Mouse (Mus musculus): ENCODE measurements around the gene Trpv1. TPM values are rescaled to one million over a fixed set of nuclear protein-coding genes. Genes with fewer than 3 reads are reported as not detected.

Gene Trpv1
- total RNA-seq, 2 experiments from 2014 or later = 0.15 TPM

DNA sequence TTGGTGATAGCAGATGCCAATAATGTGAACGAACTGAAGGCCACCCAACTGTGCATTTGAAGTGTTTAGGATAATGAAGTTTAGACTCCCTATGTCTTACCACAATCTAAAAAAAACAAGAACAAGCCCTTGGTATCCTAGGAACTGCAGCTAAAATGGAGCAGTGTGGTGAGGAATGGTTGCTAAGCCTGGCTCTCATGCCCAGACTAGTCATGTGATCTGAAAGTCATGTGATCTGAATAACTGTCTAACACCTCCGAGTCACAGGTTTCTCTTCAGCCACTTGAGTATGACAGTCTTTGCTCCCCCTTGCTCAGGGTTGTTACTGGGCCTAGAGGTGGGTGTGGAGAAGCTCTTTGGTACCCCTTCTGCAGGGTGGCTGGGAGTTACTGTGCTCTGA, 1.6 kb upstream of the Trpv1 start:
- intact Hi-C loops (cut with DNase I) = no loop called here
- no peak for DNase-seq

DNA sequence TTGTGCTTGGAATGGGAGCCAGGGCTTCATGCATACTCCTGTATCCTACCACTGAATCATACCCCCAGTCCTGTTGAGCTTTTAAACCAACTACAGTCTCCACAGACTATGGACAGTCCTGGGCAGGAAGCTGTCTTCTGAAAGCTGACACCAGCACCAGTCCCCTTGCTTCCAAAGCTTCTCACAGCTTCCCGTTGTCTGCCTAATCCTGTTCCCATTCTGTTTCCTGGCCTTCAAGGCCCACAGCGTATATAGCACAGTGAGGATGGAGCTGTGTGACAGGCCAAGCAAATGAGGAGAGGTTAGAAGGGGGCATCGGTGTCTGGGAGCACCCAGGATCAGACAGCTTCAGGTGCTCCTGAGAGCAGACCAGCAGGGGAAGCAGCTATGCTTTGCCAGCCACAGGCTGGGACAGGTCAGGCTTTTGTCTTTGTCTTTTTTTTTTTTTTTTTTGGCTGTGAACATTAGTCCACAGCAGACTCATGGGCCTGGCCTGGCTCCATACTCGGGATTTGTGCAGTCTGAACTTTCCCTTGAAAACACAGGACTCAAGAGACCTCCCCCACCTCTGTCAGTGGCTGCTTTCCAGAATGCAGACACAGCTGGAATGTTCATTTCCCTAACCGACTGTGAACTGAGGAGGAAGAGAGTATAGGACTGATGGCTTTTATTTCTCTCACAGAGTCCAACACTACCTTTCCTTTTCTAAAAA, 2.1 kb downstream of the Trpv1 start:
- DNase-seq = peak; percentile 60 to 79
- intact Hi-C loops (cut with DNase I) = no loop called here

DNA sequence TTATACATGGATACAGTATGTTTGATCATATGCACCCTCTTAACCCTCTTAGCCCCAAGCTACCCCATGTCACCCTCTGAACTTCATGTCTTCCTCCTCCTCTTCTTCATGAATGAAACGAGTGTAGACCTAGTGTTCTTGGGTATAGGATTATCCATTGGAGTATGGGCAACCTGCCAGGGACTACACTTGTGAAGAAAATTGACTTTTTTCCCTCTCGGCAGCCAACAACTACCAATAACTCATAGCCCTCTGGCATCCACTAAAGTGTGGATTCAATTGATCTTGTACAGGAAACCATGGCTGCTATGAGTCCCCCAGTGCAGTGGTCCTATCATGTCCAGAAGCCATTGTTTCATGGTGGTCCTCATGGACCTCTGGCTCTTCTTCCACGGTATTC, 2.6 kb downstream of the Trpv1 start:
- intact Hi-C loops (cut with DNase I) = no loop called here
- DNase-seq = no peak

DNA sequence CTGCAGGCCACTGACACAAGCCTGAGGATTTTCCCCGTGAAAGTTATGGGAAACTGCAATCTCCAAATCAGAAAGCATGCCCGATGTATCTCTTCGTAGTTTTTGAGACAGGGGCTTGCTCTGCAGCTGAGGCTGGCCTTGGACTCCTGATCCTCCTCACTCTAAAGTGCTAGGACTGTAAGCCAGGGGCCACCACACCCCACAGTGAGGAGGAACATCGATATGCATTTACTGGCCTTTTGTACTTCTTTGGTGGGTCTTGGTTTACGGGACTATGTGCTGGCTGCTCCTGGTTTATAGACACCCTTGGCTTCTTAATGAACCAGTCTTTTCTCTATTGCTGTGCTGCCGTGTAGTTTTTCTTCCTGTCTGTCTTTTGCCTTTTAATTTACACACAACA, 8.1 kb downstream of the Trpv1 start:
- DNase-seq = no peak
- intact Hi-C loops (cut with DNase I) = no loop called here

DNA sequence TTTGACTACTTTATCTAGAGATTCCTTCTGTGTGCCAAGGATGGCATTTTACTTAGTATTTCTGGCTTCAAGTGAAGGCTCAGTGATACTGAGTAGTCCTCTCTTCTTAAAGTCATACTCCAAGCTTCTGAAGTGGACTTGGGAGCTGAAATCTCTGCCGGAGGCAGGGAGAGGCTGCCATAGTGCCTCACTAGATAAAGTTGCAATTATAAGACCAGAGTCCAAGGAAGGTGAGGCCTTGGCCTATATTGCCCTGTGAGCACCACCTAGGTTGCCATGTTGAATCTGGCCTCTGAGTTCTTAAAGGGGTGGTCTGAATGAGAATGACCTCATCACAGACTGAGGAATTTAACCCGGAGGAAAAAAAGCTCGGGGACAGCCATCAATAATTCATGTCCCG, 8.7 kb downstream of the Trpv1 start:
- intact Hi-C loops (cut with DNase I) = no loop called here
- no peak for DNase-seq

DNA sequence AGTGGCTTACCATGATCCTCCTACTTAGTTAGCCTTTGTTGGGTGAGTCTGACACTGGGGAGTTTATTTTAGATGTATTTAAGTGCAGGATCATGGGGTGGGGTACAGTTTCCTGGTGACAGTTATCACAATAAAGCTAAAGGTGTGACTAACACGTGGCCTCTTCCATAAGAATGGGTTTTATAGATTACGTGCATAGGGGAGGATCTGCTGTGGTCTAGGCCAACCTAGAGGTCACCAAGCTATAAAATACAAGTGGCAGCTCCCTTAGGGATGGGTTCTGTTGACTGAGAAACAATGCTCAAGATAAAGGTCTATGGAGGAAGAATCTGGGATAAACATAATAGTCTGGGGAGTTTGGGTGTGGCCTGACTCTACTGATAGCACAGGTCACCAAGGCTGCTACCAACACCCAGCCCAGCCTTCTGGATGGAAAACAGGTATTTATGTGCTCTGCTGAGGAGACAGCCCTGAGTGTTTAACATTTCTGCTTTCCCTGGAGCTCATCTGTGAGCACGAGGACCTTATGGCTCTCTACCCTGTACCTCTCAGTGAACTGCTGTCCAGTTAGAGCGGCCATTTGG, 23.4 kb downstream of the Trpv1 start:
- no peak for DNase-seq
- intact Hi-C loops (cut with DNase I) = no loop called here

DNA sequence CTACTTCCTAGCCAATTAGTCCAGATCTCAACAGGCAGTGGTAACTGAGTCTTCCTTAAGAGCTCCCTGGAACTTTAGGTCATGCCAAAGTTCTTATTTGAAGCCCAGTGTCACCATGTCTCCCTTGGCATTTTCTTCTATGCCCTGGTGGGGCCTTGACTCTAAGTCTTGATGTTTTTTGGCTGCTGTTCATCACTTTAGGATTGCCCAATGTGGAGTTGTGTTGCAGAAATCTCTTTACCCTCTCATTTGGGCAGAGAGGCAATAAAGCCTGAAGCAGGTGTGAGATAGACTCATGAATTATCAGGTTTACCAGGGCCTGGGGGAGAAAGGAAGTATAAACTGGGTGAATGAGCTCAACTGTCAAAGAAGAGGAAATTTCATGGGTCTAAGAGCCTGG, 24.6 kb downstream of the Trpv1 start:
- no peak for DNase-seq
- intact Hi-C loops (cut with DNase I) = no loop called here

DNA sequence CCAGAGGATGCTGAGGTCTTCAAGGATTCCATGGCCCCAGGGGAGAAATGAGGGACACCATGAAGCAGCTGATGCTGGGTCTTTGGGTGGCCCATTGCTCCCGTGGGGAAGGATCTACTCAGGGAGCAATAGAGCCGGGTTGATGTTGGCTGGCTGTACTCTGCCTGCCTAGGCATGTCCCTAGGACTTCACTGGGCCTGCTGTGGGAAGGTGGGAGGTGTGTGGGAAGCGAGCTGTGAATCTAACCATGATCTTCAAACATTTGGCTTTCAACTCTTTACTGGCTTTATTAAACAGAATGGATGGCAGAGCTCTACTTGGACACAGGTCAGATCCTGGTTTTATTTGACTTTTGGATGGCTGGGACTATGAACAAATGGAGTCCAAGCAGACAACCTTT, 26.4 kb downstream of the Trpv1 start:
- DNase-seq = no peak
- intact Hi-C loops (cut with DNase I) = no loop called here

DNA sequence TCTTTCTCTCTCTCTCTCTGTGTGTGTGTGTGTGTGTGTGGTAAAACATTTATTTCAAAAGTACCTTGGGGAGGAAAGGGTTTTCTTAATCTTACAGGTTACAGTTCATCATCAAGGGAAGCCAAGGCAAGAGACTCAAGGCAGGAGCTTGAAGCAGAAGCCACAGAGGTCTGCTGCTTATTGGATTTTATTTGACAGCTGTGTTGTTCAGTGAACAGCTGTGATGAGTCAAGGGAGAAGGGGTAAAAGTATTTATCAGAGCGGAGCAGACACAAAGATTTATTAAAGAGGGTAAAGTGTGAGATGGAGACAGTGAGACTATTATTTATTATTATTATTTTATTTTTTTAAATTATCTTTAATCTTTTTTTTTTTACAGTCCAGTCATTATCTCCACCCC, 27.3 kb downstream of the Trpv1 start:
- intact Hi-C loops (cut with DNase I) = no loop called here

DNA sequence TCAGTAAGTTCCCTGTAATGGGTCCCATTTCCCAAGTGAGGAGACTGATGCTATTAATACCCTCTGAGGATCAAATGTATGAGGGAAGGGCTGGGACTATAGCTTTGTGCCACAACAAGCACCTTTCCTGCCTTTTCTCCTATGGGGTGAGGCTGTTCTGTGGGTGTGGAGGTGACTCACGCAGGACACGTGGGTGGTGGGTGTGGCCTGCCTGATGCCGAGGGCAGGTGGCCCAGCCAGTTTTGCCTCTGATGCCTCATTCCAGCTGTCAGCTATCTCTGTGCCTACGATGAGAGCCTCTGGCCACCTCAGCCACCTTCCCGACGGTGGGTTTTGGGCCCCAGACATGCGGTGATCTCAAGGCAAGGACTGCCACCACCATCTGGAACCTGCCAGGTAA, 33.2 kb downstream of the Trpv1 start, which contains the start of gene Trpv3:
Gene Trpv3 (plus strand): TSS at position 122 of the 400 bp plus-strand sequence.
- intact Hi-C loops (cut with DNase I) = no loop called here
- DNase-seq = no peak

More for the DNA sequence above, 27.3 kb downstream of the Trpv1 start:
- DNase-seq = no peak

DNA sequence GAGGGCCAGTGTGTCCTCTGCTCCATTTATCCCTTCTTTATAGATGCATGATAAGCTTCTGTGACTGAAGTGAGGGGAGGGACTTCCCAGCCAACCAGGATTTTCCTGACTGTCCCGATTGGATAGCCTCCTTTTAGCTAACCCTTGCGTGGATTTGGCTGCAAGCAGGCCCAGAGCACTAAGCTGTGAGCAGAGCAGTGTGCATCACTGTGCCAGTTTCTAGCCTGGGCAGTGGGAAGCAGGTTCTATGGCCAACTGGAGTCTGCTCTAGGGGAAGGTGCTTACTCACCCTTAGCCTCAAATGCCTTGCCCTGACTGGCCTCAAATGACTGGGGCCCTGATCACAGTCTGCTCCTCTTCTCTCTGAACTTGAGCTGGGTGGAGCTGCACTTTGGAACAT, 40.7 kb downstream of the Trpv1 start:
- DNase-seq = no peak

DNA sequence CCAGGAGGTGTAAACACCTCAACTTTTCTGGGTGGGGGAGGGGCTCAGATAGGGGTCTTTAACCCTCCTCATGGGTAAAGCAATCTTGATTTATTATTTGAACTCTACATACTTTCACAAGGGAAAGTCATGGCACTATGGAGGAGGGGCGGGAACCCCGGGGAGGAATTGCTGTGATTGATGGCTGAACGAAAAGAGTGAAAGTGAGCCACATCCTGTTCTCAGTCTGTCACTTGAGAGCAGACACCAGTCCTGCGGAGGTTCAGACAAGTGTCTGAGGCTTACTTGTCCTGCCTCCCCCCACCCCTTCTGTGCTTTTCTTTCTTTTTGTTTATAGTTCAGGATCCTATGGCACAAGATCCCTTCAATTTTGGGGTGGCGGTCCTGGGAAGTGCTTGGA, 46.6 kb downstream of the Trpv1 start:
- intact Hi-C loops (cut with DNase I) = no loop called here

More for the DNA sequence above, 40.7 kb downstream of the Trpv1 start:
- intact Hi-C loops (cut with DNase I) = no loop called here

DNA sequence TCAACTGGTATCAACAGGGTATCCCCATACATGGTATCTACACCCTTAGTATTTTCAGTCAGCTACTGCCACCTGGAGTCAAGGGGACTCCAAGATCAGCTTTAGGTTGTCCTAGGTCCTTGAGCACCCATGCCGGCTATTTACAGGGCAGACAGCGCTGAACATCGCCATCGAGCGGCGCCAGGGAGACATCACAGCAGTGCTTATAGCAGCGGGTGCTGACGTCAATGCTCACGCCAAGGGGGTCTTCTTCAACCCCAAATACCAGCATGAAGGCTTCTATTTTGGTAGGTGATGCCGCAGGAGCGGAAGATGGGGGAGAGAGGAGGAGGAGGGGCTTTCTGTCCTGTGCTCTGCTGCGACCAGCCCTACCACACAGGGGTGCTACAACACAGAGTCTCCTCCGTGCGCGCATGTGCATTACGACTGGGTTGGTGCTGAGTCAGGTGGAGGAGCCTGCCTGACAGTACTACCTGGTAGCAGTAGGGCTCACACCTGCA, 47.5 kb downstream of the Trpv1 start:
- peak; percentile 11 to 38 for DNase-seq

More for the DNA sequence above, 46.6 kb downstream of the Trpv1 start:
- DNase-seq = no peak

DNA sequence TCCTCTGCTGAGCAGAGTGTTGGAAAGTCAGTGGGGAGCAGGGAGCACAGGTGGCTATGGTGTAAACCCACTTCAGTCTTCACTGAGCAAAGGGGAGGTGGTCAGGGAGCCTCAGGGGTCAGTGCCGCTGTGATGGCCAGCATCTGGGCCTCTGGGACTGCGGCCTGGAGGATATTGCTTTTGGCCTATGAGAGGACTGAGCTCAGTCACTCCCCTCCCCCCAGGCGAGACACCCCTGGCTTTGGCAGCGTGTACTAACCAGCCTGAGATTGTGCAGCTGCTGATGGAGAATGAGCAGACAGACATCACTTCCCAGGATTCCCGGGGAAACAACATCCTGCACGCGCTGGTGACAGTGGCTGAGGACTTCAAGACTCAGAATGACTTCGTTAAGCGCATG, 49.3 kb downstream of the Trpv1 start:
- no peak for DNase-seq
- intact Hi-C loops (cut with DNase I) = no loop called here

More for the DNA sequence above, 47.5 kb downstream of the Trpv1 start:
- intact Hi-C loops (cut with DNase I) = no loop called here

DNA sequence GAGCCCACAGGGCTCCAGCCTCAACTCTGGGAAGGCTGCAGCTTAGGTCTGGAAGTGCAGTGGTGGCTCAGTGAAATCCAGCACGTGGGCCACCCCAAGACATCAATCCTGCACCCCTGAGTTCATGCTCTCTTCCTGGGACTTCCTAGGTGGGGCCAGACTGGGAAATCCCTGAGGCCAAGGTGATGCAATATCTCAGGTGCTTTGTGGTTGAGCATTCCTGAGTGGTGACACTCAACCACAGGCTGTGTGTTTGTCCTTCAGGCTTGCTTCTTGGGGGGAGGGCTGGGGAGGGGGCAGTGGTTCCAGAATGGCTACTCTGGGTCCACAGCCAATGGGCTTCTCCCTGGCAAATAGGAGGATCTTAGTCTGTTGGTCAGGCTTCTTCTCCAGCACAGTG, 49.8 kb downstream of the Trpv1 start:
- no peak for DNase-seq
- intact Hi-C loops (cut with DNase I) = no loop called here

DNA sequence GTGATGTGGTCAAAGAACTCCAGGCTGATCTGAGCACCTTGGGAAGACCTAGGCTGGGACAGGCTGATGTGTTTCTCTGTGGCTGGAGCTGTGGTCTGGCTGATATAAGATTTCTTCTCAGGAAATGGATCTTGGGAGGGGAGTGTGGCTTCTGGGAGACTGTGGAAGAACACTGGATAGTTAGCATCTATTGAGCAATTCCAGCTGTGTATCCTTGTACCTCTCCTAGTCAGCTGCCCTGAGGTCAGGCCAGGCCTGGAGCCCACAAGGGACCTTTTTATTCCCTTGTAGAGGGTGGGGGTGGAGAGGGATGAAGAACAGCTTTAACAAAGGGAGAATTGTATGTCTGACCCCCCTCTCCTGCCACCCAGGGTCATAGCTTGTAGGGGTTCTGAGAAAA, 50.3 kb downstream of the Trpv1 start:
- intact Hi-C loops (cut with DNase I) = no loop called here
- no peak for DNase-seq

DNA sequence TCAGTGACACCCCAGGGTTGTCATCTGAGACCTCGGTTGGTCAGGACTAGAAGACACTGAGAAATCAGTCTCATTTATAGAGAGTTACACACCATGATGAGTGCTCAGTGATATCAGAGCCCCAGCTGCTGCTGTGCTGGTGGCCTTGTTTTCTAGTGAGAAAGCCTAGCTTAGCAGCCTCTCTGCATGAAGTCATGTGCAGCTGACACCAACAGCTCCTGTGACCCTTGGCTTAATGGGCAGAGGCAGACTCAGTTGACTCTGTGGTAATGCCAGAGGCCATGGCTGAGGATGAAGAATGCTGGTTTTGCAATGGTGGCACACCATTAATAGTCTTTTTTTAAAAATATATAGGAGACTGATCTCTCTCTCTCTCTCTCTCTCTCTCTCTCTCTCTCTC, 55.5 kb downstream of the Trpv1 start:
- DNase-seq = no peak
- intact Hi-C loops (cut with DNase I) = no loop called here

DNA sequence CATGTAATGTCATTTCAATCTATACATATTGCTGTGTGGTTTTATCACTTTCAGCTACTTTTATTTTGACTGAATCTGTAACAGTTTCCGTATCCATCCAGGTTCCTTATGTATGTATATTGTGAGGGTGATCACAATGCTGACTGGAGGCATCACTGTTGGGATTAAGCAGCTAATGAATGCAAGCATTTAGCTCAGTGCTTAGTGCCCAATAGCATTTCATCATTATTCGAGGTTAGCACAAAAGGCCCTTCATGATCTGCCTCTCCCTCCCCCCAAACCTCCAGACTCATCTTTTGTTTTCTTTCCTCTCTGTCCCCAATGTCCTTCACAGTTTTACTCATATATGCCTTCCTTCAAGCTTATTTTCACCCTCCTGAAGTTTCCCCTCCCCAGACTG, 69.0 kb downstream of the Trpv1 start:
- intact Hi-C loops (cut with DNase I) = no loop called here
- DNase-seq = no peak
